Mouse (Mus musculus) heart, adult 11 months (tissue): Measurements from ENCODE around the gene Trim11.

Experiments used
- DNase-seq: peaks from one replicate; pipeline ENCODE4 v3.0.0; 2022

Gene Trim11

GRCm38 (mm10) chr11:59029003-59029402 lies 51.1 kb downstream of the Trim11 start:
- no peak for DNase-seq
